Mouse (Mus musculus) limb, embryonic 10.5 days (tissue): ENCODE measurements around the gene Rhot1. TPM values are rescaled to one million over a fixed set of nuclear protein-coding genes. Genes with fewer than 3 reads are reported as not detected.

Source experiments
- DNase-seq: peaks from one replicate; pipeline ENCODE4 v3.0.0-alpha.2; 2017; ENCODE audit warnings: low spot score
- H3K27ac ChIP-seq: fragments of 300-500 bp; sonication (generic); 2 replicates; pipeline ENCODE4 v1.5.1; 2016; ENCODE audit warnings: mild to moderate bottlenecking
- H3K27me3 ChIP-seq: fragments of 300-500 bp; sonication (generic); 2 replicates; pipeline ENCODE4 v1.6.1; 2016; ENCODE audit warnings: low read depth, mild to moderate bottlenecking; ENCODE audit not compliant: poor library complexity, severe bottlenecking
- H3K36me3 ChIP-seq: fragments of 300-500 bp; sonication (generic); 2 replicates; pipeline ENCODE4 v1.6.1; 2016; ENCODE audit warnings: mild to moderate bottlenecking, moderate library complexity
- H3K4me1 ChIP-seq: fragments of 300-500 bp; sonication (generic); 2 replicates; pipeline ENCODE4 v1.6.1; 2016
- H3K4me3 ChIP-seq: fragments of 300-500 bp; sonication (generic); 2 replicates; pipeline ENCODE4 v1.5.1; 2016; ENCODE audit warnings: mild to moderate bottlenecking, moderate library complexity
- H3K9me3 ChIP-seq: fragments of 300-500 bp; sonication (generic); replicated peaks from 2 replicates; pipeline ENCODE4 v1.6.1; 2016; ENCODE audit warnings: mild to moderate bottlenecking
- WGBS: fragments of 180-500 bp; shearing (Covaris S2); methylation state at CpG from one replicate; pipeline ENCODE4 v1.1.7; 2016; 5-methylcytosine and 5-hydroxymethylcytosine counted together
- polyA plus RNA-seq: library from polyadenylated mRNA; unstranded; fragments of >200 nt; fragmentation: Nextera tagmentation; extraction: Ambion mirVana; gene quantifications from 2 replicates; pipeline ENCODE4 v1.2.1, GENCODE M21; 2016

The Rhot1 gene
- polyA plus RNA-seq, 1 experiment from 2014 or later: 53.4 TPM

GRCm38 (mm10) chr11:80301316-80302045 lies 92.7 kb downstream of the Rhot1 start:
- DNase-seq: peak; percentile 72
- H3K27ac ChIP-seq: peak overlapping the region; percentile 76
- no peaks in the 10 kb centered on the region for H3K9me3 ChIP-seq
- peaks cover 75% of the 10 kb centered on the region for H3K27me3 ChIP-seq
- peak overlapping the region; percentile 81 for H3K4me3 ChIP-seq
- 1% methylated on average over 53 of the region's 53 CpGs for WGBS
- H3K4me1 ChIP-seq: peaks cover 32% of the 10 kb centered on the region
- no peaks in the 10 kb centered on the region for H3K36me3 ChIP-seq

GRCm38 (mm10) chr11:80302046-80302390 lies 93.2 kb downstream of the Rhot1 start:
- peaks cover 32% of the 10 kb centered on the region for H3K4me1 ChIP-seq
- 1% methylated on average over 9 of the region's 9 CpGs for WGBS
- peaks cover 69% of the 10 kb centered on the region for H3K27me3 ChIP-seq
- peak overlapping the region; percentile 81 for H3K4me3 ChIP-seq
- DNase-seq: no peak
- no peak overlapping the region for H3K27ac ChIP-seq
- H3K36me3 ChIP-seq: no peaks in the 10 kb centered on the region
- no peaks in the 10 kb centered on the region for H3K9me3 ChIP-seq

GRCm38 (mm10) chr11:80302536-80302935 lies 93.7 kb downstream of the Rhot1 start:
- peaks cover 64% of the 10 kb centered on the region for H3K27me3 ChIP-seq
- 3% methylated on average over 11 of the region's 11 CpGs for WGBS
- peak overlapping the region; percentile 81 for H3K4me3 ChIP-seq
- peak; percentile 54 for DNase-seq
- H3K27ac ChIP-seq: no peak overlapping the region
- no peaks in the 10 kb centered on the region for H3K36me3 ChIP-seq
- H3K4me1 ChIP-seq: peaks cover 32% of the 10 kb centered on the region
- no peaks in the 10 kb centered on the region for H3K9me3 ChIP-seq

- Histone ChIP-seq H3K27ac (no peak overlapping the region), H3K9me3 (no peaks in the 10 kb centered on the region), H3K36me3 (no peaks in the 10 kb centered on the region), H3K4me1 (peaks cover 32% of the 10 kb centered on the region), H3K4me3 (no peak overlapping the region), H3K27me3 (peaks cover 53% of the 10 kb centered on the region)
- DNase-seq: no peak
- 77% methylated on average over 3 of the region's 3 CpGs for WGBS
Measured at GRCm38 (mm10) chr11:80303746-80304145, 94.9 kb downstream of the Rhot1 start.

- Histone ChIP-seq H3K27ac (no peak overlapping the region), H3K27me3 (peaks cover 42% of the 10 kb centered on the region), H3K4me1 (peaks cover 29% of the 10 kb centered on the region), H3K36me3 (no peaks in the 10 kb centered on the region), H3K4me3 (no peak overlapping the region), H3K9me3 (no peaks in the 10 kb centered on the region)
- DNase-seq: no peak
- 74% methylated on average over 10 of the region's 10 CpGs for WGBS
Measured at GRCm38 (mm10) chr11:80304846-80305245, 96.0 kb downstream of the Rhot1 start.

GRCm38 (mm10) chr11:80308537-80308936 lies 99.7 kb downstream of the Rhot1 start:
- Histone ChIP-seq H3K4me3 (no peak overlapping the region), H3K36me3 (no peaks in the 10 kb centered on the region), H3K4me1 (peaks cover 18% of the 10 kb centered on the region), H3K27me3 (peaks cover 9% of the 10 kb centered on the region), H3K9me3 (no peaks in the 10 kb centered on the region), H3K27ac (no peak overlapping the region)
- 61% methylated on average over 6 of the region's 6 CpGs for WGBS
- no peak for DNase-seq

- Histone ChIP-seq H3K9me3 (no peaks in the 10 kb centered on the region), H3K27ac (no peak overlapping the region), H3K4me3 (no peak overlapping the region), H3K4me1 (peaks cover 18% of the 10 kb centered on the region), H3K27me3 (peaks cover 4% of the 10 kb centered on the region; the same call in 1 of the 2 replicates), H3K36me3 (no peaks in the 10 kb centered on the region)
- WGBS: 85% methylated on average over 4 of the region's 4 CpGs
- no peak for DNase-seq
Measured at GRCm38 (mm10) chr11:80311271-80311670, 102.5 kb downstream of the Rhot1 start.

GRCm38 (mm10) chr11:80312049-80312448 lies 103.2 kb downstream of the Rhot1 start:
- Histone ChIP-seq H3K4me3 (no peak overlapping the region), H3K27me3 (peaks cover 4% of the 10 kb centered on the region; the same call in 1 of the 2 replicates), H3K36me3 (no peaks in the 10 kb centered on the region), H3K4me1 (peaks cover 18% of the 10 kb centered on the region), H3K27ac (no peak overlapping the region), H3K9me3 (no peaks in the 10 kb centered on the region)
- DNase-seq: no peak
- 41% methylated on average over 2 of the region's 2 CpGs for WGBS

GRCm38 (mm10) chr11:80312565-80312964 lies 103.7 kb downstream of the Rhot1 start:
- no peaks in the 10 kb centered on the region for H3K9me3 ChIP-seq
- H3K4me1 ChIP-seq: peaks cover 18% of the 10 kb centered on the region
- peak; percentile 58 for DNase-seq
- H3K4me3 ChIP-seq: no peak overlapping the region
- no peaks in the 10 kb centered on the region for H3K36me3 ChIP-seq
- peaks cover 4% of the 10 kb centered on the region; the same call in 1 of the 2 replicates for H3K27me3 ChIP-seq
- WGBS: 3% methylated on average over 6 of the region's 6 CpGs
- no peak overlapping the region for H3K27ac ChIP-seq

GRCm38 (mm10) chr11:80313462-80313861 lies 104.6 kb downstream of the Rhot1 start:
- peaks cover 18% of the 10 kb centered on the region for H3K4me1 ChIP-seq
- no peak for DNase-seq
- H3K4me3 ChIP-seq: no peak overlapping the region
- no peaks in the 10 kb centered on the region for H3K36me3 ChIP-seq
- peaks cover 4% of the 10 kb centered on the region; the same call in 1 of the 2 replicates for H3K27me3 ChIP-seq
- H3K27ac ChIP-seq: no peak overlapping the region
- H3K9me3 ChIP-seq: no peaks in the 10 kb centered on the region
- WGBS: 82% methylated on average over 1 of the region's 1 CpGs

- WGBS: 80% methylated on average over 4 of the region's 4 CpGs
- Histone ChIP-seq H3K27ac (no peak overlapping the region), H3K36me3 (no peaks in the 10 kb centered on the region), H3K27me3 (peaks cover 4% of the 10 kb centered on the region; the same call in 1 of the 2 replicates), H3K4me1 (peaks cover 18% of the 10 kb centered on the region), H3K9me3 (no peaks in the 10 kb centered on the region), H3K4me3 (no peak overlapping the region)
- no peak for DNase-seq
Measured at GRCm38 (mm10) chr11:80313944-80314343, 105.1 kb downstream of the Rhot1 start.

GRCm38 (mm10) chr11:80315743-80316639 lies 107.2 kb downstream of the Rhot1 start:
- 67% methylated on average over 10 of the region's 10 CpGs for WGBS
- Histone ChIP-seq H3K4me3 (no peak overlapping the region), H3K27ac (no peak overlapping the region), H3K4me1 (peaks cover 18% of the 10 kb centered on the region), H3K9me3 (no peaks in the 10 kb centered on the region), H3K36me3 (no peaks in the 10 kb centered on the region), H3K27me3 (peaks cover 4% of the 10 kb centered on the region; the same call in 1 of the 2 replicates)
- DNase-seq: no peak
